Mouse (Mus musculus) lung, adult 2 months (tissue): Measurements from ENCODE around the gene Gm16223.

ENCODE experiments used
- CTCF ChIP-seq: fragments of 200-500 bp; IDR thresholded peaks from 2 replicates; pipeline ENCODE4 v1.5.1; 2011; ENCODE audit warnings: mild to moderate bottlenecking, low read length, control low read depth; ENCODE audit not compliant: insufficient read depth
- POLR2A ChIP-seq: fragments of 200-500 bp; IDR thresholded peaks from 2 replicates; pipeline ENCODE4 v1.6.1; 2011; ENCODE audit warnings: low read depth, mild to moderate bottlenecking, control low read depth, low read length, borderline replicate concordance; ENCODE audit errors: extremely low read depth

DNA sequence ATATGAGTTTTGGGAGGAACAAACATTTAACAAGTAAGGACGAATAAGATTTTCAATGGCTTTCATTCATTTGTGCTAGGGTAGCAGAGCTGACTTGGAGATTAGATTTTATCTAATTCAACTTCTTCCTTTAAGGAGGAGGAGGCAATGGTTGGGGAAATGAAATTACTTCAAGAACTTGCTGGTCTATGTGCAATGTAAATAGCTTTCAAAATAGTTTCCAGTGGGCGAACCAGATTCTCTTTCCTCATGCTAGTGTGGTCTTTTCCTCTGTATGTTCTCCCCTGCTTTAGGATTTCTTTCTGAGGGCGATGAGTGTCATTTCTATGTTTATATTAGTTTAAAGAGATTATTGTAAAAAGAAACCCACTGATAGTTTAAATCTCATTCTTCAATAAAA lies 45.7 kb upstream of the Gm16223 start:
- TF ChIP-seq CTCF, result no peak
- TF ChIP-seq POLR2A, result no peak
